Mouse (Mus musculus): ENCODE measurements around the gene Gm9844. TPM values are rescaled to one million over a fixed set of nuclear protein-coding genes. Genes with fewer than 3 reads are reported as not detected.
A peak's percentile ranks its signal among the peaks of the same experiment; 100 is the strongest.
"Not testable (repeated sequence)": the region's sequence is repeated elsewhere in the genome, so short reads cannot be mapped to it uniquely, and the experiment has no call there.

Gm9844 gene
- polyA plus RNA-seq, 1 experiment from 2014 or later: 19.5 TPM

GRCm38 (mm10) chr7:24891241-24892124 is 29.5 kb downstream of the Gm9844 start:
- peaks cover 43% of the 10 kb centered on the region for H3K36me3 ChIP-seq
- 56% methylated on average over 3 of the region's 3 CpGs for WGBS
- H3K4me2 ChIP-seq (replicated peaks): no peak overlapping the region
- H3K27ac ChIP-seq: no peak overlapping the region
- no peaks in the 10 kb centered on the region for H3K27me3 ChIP-seq
- no peak overlapping the region for H3K4me3 ChIP-seq
- H3K4me1 ChIP-seq: peaks cover 15% of the 10 kb centered on the region
- H3K9ac ChIP-seq: no peak overlapping the region
- no peak for ATAC-seq (ENCODE audit: low FRiP score, low read depth)
- H3K9me3 ChIP-seq: no peaks in the 10 kb centered on the region

- no peak for ATAC-seq (ENCODE audit: low FRiP score, low read depth)
- H3K36me3 ChIP-seq: peaks cover 36% of the 10 kb centered on the region
- H3K27me3 ChIP-seq: no peaks in the 10 kb centered on the region
- WGBS: 73% methylated on average over 2 of the region's 2 CpGs
- no peak overlapping the region for H3K4me3 ChIP-seq
- H3K4me1 ChIP-seq: peaks cover 8% of the 10 kb centered on the region
- no peak overlapping the region for H3K4me2 ChIP-seq (replicated peaks)
- no peaks in the 10 kb centered on the region for H3K9me3 ChIP-seq
- H3K9ac ChIP-seq: no peak overlapping the region
- no peak overlapping the region for H3K27ac ChIP-seq
These were observed 30.1 kb downstream of the Gm9844 start for GRCm38 (mm10) chr7:24892125-24892583.

GRCm38 (mm10) chr7:24895749-24896148 is 33.7 kb downstream of the Gm9844 start:
- not testable (repeated sequence) for H3K4me2 ChIP-seq (replicated peaks); H3K27ac ChIP-seq; H3K27me3 ChIP-seq; H3K9me3 ChIP-seq; H3K9ac ChIP-seq; ATAC-seq (ENCODE audit: low FRiP score, low read depth); H3K4me3 ChIP-seq; H3K36me3 ChIP-seq; H3K4me1 ChIP-seq
- WGBS: 80% methylated on average over 2 of the region's 2 CpGs

- Histone ChIP-seq H3K27ac (no peak overlapping the region), H3K4me3 (no peak overlapping the region), H3K27me3 (no peaks in the 10 kb centered on the region), H3K4me1 (no peaks in the 10 kb centered on the region), H3K36me3 (no peaks in the 10 kb centered on the region), H3K9ac (no peak overlapping the region), H3K9me3 (no peaks in the 10 kb centered on the region), H3K4me2 (replicated peaks) (no peak overlapping the region)
- no peak for ATAC-seq (ENCODE audit: low FRiP score, low read depth)
- WGBS: 84% methylated on average over 8 of the region's 8 CpGs
These were observed 34.3 kb downstream of the Gm9844 start for GRCm38 (mm10) chr7:24896269-24896668.

- Histone ChIP-seq H3K27ac (no peak within 1 kb of the TSS), H3K36me3 (no peaks in the 10 kb centered on the region), H3K4me1 (peaks cover 5% of the 10 kb centered on the region), H3K4me2 (replicated peaks) (no peak within 1 kb of the TSS), H3K9me3 (no peaks in the 10 kb centered on the region), H3K9ac (no peak within 1 kb of the TSS), H3K4me3 (no peak within 1 kb of the TSS), H3K27me3 (no peaks in the 10 kb centered on the region)
- 58% methylated on average over 12 of the region's 12 CpGs for WGBS
- no peak for ATAC-seq (ENCODE audit: low FRiP score, low read depth)
These were observed 35.2 kb downstream of the Gm9844 start, which contains the start of gene Cd79a for GRCm38 (mm10) chr7:24897224-24897623. Cd79a (plus strand) TSS chr7:24897381.

- Histone ChIP-seq H3K4me2 (replicated peaks) (no peak overlapping the region), H3K36me3 (no peaks in the 10 kb centered on the region), H3K9me3 (no peaks in the 10 kb centered on the region), H3K4me1 (peaks cover 9% of the 10 kb centered on the region), H3K27me3 (no peaks in the 10 kb centered on the region), H3K9ac (no peak overlapping the region), H3K4me3 (no peak overlapping the region), H3K27ac (no peak overlapping the region)
- 78% methylated on average over 5 of the region's 5 CpGs for WGBS
- no peak for ATAC-seq (ENCODE audit: low FRiP score, low read depth)
These were observed 35.9 kb downstream of the Gm9844 start for GRCm38 (mm10) chr7:24897959-24898358.

GRCm38 (mm10) chr7:24901114-24901513 is 39.1 kb downstream of the Gm9844 start:
- H3K4me3 ChIP-seq: no peak overlapping the region

GRCm38 (mm10) chr7:24901842-24902241 is 39.8 kb downstream of the Gm9844 start:
- WGBS: 70% methylated on average over 1 of the region's 1 CpGs

More at GRCm38 (mm10) chr7:24901114-24901513, 39.1 kb downstream of the Gm9844 start:
- Histone ChIP-seq H3K27me3 (no peaks in the 10 kb centered on the region), H3K9ac (no peak overlapping the region), H3K9me3 (no peaks in the 10 kb centered on the region), H3K27ac (no peak overlapping the region), H3K4me1 (peaks cover 30% of the 10 kb centered on the region), H3K4me2 (replicated peaks) (no peak overlapping the region), H3K36me3 (no peaks in the 10 kb centered on the region)
- 76% methylated on average over 6 of the region's 6 CpGs for WGBS
- no peak for ATAC-seq (ENCODE audit: low FRiP score, low read depth)

GRCm38 (mm10) chr7:24902264-24902629 is 40.2 kb downstream of the Gm9844 start:
- Histone ChIP-seq H3K27me3 (no peaks in the 10 kb centered on the region), H3K36me3 (no peaks in the 10 kb centered on the region), H3K4me1 (peaks cover 41% of the 10 kb centered on the region), H3K4me2 (replicated peaks) (peak overlapping the region; percentile 90), H3K9ac (peak overlapping the region; percentile 85), H3K4me3 (peak overlapping the region; percentile 81), H3K9me3 (no peaks in the 10 kb centered on the region), H3K27ac (peak overlapping the region; percentile 84)
- WGBS: 53% methylated on average over 2 of the region's 2 CpGs
- no peak for ATAC-seq (ENCODE audit: low FRiP score, low read depth)

More at GRCm38 (mm10) chr7:24901842-24902241, 39.8 kb downstream of the Gm9844 start:
- Histone ChIP-seq H3K4me1 (peaks cover 37% of the 10 kb centered on the region), H3K36me3 (no peaks in the 10 kb centered on the region), H3K9ac (no peak overlapping the region), H3K4me3 (peak overlapping the region; percentile 81), H3K4me2 (replicated peaks) (peak overlapping the region; percentile 90), H3K9me3 (no peaks in the 10 kb centered on the region), H3K27ac (no peak overlapping the region; the same call in 1 of the 2 replicates), H3K27me3 (no peaks in the 10 kb centered on the region)
- no peak for ATAC-seq (ENCODE audit: low FRiP score, low read depth)

- H3K9ac ChIP-seq: peak within 1 kb of the TSS; percentile 85
- ATAC-seq (ENCODE audit: low FRiP score, low read depth): no peak
- H3K27ac ChIP-seq: peak within 1 kb of the TSS; percentile 84
- H3K4me2 ChIP-seq (replicated peaks): peak within 1 kb of the TSS; percentile 90
- peak within 1 kb of the TSS; percentile 81 for H3K4me3 ChIP-seq
- WGBS: 8% methylated on average over 46 of the region's 68 CpGs
- H3K27me3 ChIP-seq: no peaks in the 10 kb centered on the region
- H3K36me3 ChIP-seq: no peaks in the 10 kb centered on the region; the same call in 1 of the 2 replicates
- peaks cover 47% of the 10 kb centered on the region for H3K4me1 ChIP-seq
- H3K9me3 ChIP-seq: no peaks in the 10 kb centered on the region
These were observed 40.8 kb downstream of the Gm9844 start, which contains the start of gene Arhgef1 for GRCm38 (mm10) chr7:24902630-24903443. Arhgef1 (plus strand) TSS chr7:24902912.

- 0 out of 2 replicates have a peak overlapping the region, but pooled peaks have one; percentile 52 for H3K27ac ChIP-seq
- H3K4me1 ChIP-seq: peaks cover 53% of the 10 kb centered on the region
- H3K9me3 ChIP-seq: no peaks in the 10 kb centered on the region
- H3K36me3 ChIP-seq: peaks cover 5% of the 10 kb centered on the region
- peak overlapping the region; percentile 90 for H3K4me2 ChIP-seq (replicated peaks)
- H3K9ac ChIP-seq: peak overlapping the region; percentile 85
- H3K4me3 ChIP-seq: peak overlapping the region; percentile 81
- 38% methylated on average over 10 of the region's 10 CpGs for WGBS
- no peak for ATAC-seq (ENCODE audit: low FRiP score, low read depth)
- no peaks in the 10 kb centered on the region for H3K27me3 ChIP-seq
These were observed 41.4 kb downstream of the Gm9844 start for GRCm38 (mm10) chr7:24903444-24903825.

- Histone ChIP-seq H3K4me2 (replicated peaks) (peak overlapping the region; percentile 90), H3K9ac (peak overlapping the region; percentile 79), H3K4me3 (peak overlapping the region; percentile 81), H3K36me3 (peaks cover 11% of the 10 kb centered on the region), H3K27me3 (no peaks in the 10 kb centered on the region), H3K9me3 (no peaks in the 10 kb centered on the region), H3K27ac (peak overlapping the region; percentile 83), H3K4me1 (peaks cover 54% of the 10 kb centered on the region)
- under 1% methylated on average over 30 of the region's 30 CpGs for WGBS
- ATAC-seq (ENCODE audit: low FRiP score, low read depth): peak; percentile 96
These were observed 42.1 kb downstream of the Gm9844 start for GRCm38 (mm10) chr7:24904070-24904483.
